Mouse (Mus musculus) limb, embryonic 15.5 days (tissue): ENCODE data around the gene Arhgap1. TPM values are rescaled to one million over a fixed set of nuclear protein-coding genes. Genes with fewer than 3 reads are reported as not detected.

Source experiments
- ATAC-seq: fragments of 200-750 bp; cut with Nextera tagmentation; 2 replicates; pipeline ENCODE4 v1.8.0; 2017; ENCODE audit warnings: low read depth, moderate TSS enrichment; ENCODE audit not compliant: insufficient number of reproducible peaks, low FRiP score, low TSS enrichment
- H3K27ac ChIP-seq: fragments of 300-500 bp; sonication (generic); 2 replicates; pipeline ENCODE4 v1.5.1; 2015; ENCODE audit warnings: moderate library complexity, mild to moderate bottlenecking, inconsistent platforms
- H3K27me3 ChIP-seq: fragments of 300-500 bp; sonication (generic); 2 replicates; pipeline ENCODE4 v1.6.1; 2015; ENCODE audit warnings: inconsistent platforms
- H3K36me3 ChIP-seq: fragments of 300-500 bp; sonication (generic); 2 replicates; pipeline ENCODE4 v1.6.1; 2015; ENCODE audit warnings: inconsistent platforms
- H3K4me1 ChIP-seq: fragments of 300-500 bp; sonication (generic); 2 replicates; pipeline ENCODE4 v1.6.1; 2015; ENCODE audit warnings: inconsistent platforms
- H3K4me2 ChIP-seq: fragments of 300-500 bp; sonication (generic); 2 replicates; pipeline ENCODE4 v1.6.1; 2015; ENCODE audit warnings: mild to moderate bottlenecking, inconsistent platforms
- H3K4me3 ChIP-seq: fragments of 300-500 bp; sonication (generic); 2 replicates; pipeline ENCODE4 v1.5.1; 2015; ENCODE audit warnings: mild to moderate bottlenecking, inconsistent platforms
- H3K9ac ChIP-seq: fragments of 300-500 bp; sonication (generic); 2 replicates; pipeline ENCODE4 v1.6.1; 2015; ENCODE audit warnings: inconsistent platforms
- H3K9me3 ChIP-seq: fragments of 300-500 bp; sonication (generic); 2 replicates; pipeline ENCODE4 v1.6.1; 2016; ENCODE audit warnings: inconsistent platforms
- whole genome bisulfite sequencing: fragments of 180-500 bp; shearing (Covaris S2); methylation state at CpG from one replicate; pipeline ENCODE4 v1.1.7; 2015; 5-methylcytosine and 5-hydroxymethylcytosine counted together
- polyA plus RNA-seq: library from polyadenylated mRNA; unstranded; fragments of >200 nt; fragmentation: Nextera tagmentation; extraction: Ambion mirVana; gene quantifications from 2 replicates; pipeline ENCODE4 v1.2.1, GENCODE M21; 2015

Gene Arhgap1
- polyA plus RNA-seq, 1 experiment from 2014 or later = 129 TPM

DNA sequence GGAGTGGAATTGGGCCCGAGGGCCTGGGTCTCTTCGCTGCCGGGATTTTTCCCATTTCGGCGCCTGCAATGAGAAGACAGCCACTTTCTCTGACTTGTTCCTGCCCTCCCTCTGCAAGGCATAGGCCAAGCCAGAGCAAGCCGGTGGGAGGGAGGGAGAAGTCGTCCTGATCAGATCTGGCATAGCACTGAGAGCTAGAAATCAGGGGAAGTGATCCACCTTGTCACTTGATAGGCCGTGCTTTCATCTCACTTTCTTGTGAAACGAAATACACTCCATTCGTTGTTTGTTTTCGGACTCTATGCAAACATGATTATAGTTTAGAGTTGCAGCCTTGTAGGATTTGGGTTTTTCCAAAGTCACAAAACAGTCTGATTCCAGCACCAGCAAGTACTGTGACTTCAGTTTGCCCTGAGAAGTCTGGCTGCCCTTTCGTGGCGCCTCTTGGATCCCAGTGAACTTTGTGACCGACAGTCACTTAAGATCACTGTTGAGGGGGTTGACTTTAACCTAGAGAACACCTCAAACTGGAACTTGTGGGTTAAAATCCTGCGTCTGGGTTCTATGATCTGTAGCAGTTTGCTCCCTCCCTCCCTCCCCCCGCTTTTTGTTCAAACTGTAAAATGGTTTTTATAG, 818 bp downstream of the Arhgap1 start:
- peaks cover 53% of the 10 kb centered on the region for H3K36me3 ChIP-seq
- H3K27me3 ChIP-seq = no peaks in the 10 kb centered on the region
- no peaks in the 10 kb centered on the region for H3K9me3 ChIP-seq
- WGBS = 10% methylated on average over 16 of the region's 16 CpGs
- peak overlapping the region; percentile 58 for H3K9ac ChIP-seq
- H3K4me3 ChIP-seq = peak overlapping the region; percentile 73
- H3K4me2 ChIP-seq = peak overlapping the region; percentile 65
- ATAC-seq = no peak
- peak overlapping the region; percentile 94 for H3K27ac ChIP-seq
- peaks cover 25% of the 10 kb centered on the region for H3K4me1 ChIP-seq

DNA sequence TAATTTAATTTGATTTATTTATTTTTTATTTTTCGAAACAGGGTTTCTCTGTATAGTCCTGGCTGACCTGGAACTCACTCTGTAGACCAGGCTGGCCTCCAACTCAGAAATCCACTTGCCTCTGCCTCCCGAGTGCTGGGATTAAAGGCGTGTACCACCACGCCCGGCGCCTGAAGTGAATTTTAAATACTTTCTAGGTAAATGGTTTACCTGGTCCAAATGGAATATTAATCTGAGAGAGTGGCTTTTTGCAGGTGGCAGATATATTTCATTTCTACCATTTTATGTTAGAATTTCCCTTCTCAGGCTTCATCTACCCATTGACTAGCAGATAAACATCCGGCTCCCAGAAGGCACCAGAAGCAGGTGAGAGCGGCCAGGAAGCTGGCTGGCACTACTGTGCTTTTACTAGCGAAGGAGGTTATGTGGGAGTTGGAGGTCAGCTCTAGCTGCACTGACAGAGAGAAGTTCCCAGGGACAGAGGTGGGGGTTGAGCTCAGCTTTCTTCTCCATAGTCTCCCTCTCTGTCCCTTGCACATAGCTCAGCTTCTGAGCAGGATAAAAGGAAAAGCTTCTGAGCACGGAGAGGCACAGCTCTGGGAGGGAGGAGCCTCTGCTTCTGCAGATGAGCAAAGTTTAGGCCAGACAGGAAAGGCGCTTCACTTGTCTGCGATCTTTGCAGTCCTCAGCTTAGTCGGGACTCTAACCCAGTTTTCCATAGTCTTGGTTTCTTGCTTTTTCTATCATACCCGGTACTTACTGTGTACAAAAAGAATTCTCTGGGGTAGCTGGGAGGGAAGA, 2.0 kb downstream of the Arhgap1 start:
- peaks cover 25% of the 10 kb centered on the region for H3K4me1 ChIP-seq
- peaks cover 53% of the 10 kb centered on the region for H3K36me3 ChIP-seq
- WGBS = 89% methylated on average over 14 of the region's 14 CpGs
- no peak overlapping the region for H3K4me2 ChIP-seq
- no peaks in the 10 kb centered on the region for H3K27me3 ChIP-seq
- no peak overlapping the region for H3K27ac ChIP-seq
- no peak overlapping the region for H3K9ac ChIP-seq
- H3K4me3 ChIP-seq = no peak overlapping the region
- ATAC-seq = no peak
- H3K9me3 ChIP-seq = no peaks in the 10 kb centered on the region

DNA sequence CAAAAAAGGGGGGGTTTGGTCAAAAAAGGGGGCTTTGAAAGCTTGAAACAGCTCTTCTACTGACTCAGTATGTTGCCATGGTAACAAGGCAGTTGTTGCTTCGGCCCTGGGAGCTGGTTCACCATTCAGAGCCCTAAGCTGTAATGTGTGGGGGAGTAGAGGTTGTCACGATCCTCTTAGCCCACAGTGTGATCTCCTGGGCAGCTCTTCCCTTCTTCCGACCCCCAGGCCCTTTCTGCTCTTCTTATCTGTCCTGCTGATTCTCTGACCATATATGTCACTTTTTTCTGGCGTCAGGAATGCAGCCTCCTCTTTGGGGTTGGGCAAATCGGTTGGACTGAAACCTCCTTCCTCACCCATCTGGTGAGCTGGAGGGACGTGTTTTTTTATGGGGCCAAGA, 3.2 kb downstream of the Arhgap1 start:
- Histone ChIP-seq H3K9me3 (no peaks in the 10 kb centered on the region), H3K4me1 (peaks cover 25% of the 10 kb centered on the region), H3K27ac (no peak overlapping the region), H3K36me3 (peaks cover 53% of the 10 kb centered on the region), H3K27me3 (no peaks in the 10 kb centered on the region), H3K9ac (no peak overlapping the region), H3K4me3 (no peak overlapping the region), H3K4me2 (no peak overlapping the region)
- WGBS = 63% methylated on average over 6 of the region's 6 CpGs
- no peak for ATAC-seq

DNA sequence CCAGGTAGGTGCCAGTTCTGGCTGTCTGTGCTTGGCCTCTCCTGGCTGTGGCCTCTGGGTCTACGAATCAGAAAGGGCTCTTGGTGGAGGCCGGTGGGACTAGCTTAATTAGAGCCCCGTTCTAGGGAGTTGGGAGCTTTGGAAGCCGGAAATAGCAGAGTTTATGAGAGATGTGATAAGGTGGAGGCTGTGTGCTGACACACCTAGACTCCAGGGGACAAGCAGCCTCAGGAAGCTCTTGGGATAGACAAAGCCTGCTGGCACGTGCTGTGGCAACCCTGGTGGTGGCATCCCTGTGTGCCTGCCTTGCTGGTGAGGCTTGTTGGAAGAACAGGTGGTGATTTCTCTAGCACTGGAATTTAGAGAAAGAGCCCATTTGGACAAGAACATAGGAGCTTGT, 5.7 kb downstream of the Arhgap1 start:
- no peaks in the 10 kb centered on the region for H3K27me3 ChIP-seq
- no peaks in the 10 kb centered on the region for H3K9me3 ChIP-seq
- WGBS = 78% methylated on average over 5 of the region's 5 CpGs
- H3K4me2 ChIP-seq = no peak overlapping the region
- H3K36me3 ChIP-seq = peaks cover 76% of the 10 kb centered on the region
- no peak for ATAC-seq
- H3K4me1 ChIP-seq = peaks cover 15% of the 10 kb centered on the region
- H3K27ac ChIP-seq = no peak overlapping the region
- H3K9ac ChIP-seq = no peak overlapping the region
- H3K4me3 ChIP-seq = no peak overlapping the region

DNA sequence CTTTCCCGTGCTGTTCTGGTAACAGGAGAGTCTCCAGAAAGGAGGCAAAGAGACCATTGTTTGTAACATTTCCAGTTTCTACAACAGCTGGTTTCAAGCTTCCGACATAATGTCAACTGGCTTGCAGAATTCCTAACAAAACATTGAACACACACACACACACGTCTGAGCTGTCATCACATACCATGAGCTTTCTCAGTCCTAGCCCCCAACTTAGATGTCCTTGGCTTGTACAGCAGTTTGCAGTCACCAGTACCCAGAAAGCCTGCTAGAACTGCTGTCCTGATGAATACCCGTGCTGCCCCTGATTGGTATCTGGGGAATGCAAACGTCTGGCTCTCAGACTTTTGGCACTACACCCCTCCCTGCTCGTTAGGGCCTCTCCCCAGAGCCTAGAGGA, 6.2 kb downstream of the Arhgap1 start:
- Histone ChIP-seq H3K9ac (no peak overlapping the region), H3K4me3 (no peak overlapping the region), H3K27ac (no peak overlapping the region), H3K4me2 (no peak overlapping the region), H3K4me1 (peaks cover 12% of the 10 kb centered on the region), H3K27me3 (no peaks in the 10 kb centered on the region), H3K36me3 (peaks cover 77% of the 10 kb centered on the region), H3K9me3 (no peaks in the 10 kb centered on the region)
- no peak for ATAC-seq
- WGBS = 56% methylated on average over 6 of the region's 6 CpGs

DNA sequence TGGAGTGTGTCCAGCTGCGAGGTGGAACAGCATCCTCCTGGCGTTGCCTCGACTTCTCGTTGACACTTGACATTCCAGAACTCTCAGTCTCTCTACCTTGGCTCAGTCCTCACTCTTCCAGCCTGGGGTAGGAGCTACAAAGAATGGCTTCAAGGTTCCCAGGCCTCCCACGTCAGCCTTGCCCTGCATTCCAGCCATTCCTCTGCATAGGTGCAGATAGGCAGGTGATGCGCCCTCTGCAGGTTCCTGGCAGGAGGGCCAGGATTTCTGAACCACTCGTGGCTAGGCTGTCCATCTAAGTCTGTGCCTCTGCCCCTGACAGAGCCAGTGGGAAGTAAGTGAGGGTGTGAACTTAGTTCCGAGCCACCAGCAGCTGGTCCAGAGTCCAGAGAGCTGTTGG, 7.1 kb downstream of the Arhgap1 start:
- no peaks in the 10 kb centered on the region for H3K9me3 ChIP-seq
- H3K4me3 ChIP-seq = no peak overlapping the region
- ATAC-seq = no peak
- H3K27ac ChIP-seq = no peak overlapping the region
- H3K27me3 ChIP-seq = no peaks in the 10 kb centered on the region
- peaks cover 3% of the 10 kb centered on the region; the same call in 1 of the 2 replicates for H3K4me1 ChIP-seq
- 63% methylated on average over 8 of the region's 8 CpGs for WGBS
- H3K9ac ChIP-seq = no peak overlapping the region
- no peak overlapping the region for H3K4me2 ChIP-seq
- peaks cover 85% of the 10 kb centered on the region for H3K36me3 ChIP-seq

DNA sequence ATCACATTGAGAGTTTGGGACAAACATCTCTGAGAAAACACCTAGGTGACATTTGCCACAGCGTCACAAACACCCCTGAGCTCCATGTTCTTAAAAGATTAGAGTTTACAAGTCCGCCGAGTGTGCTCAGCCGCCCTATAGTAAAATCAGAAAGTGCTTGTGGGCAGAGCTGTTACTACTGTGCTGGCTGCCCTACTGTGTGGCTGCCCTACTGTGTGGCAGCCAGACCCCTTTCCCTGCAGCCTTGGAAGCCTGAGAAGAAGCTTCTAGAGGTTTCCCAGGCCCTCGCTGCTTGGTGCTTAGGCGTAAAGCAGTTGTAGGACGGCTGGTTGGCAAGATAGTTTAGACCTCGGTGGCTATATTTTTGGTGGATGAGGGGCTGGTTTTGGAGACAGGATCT, 10.0 kb downstream of the Arhgap1 start:
- no peak for ATAC-seq
- 95% methylated on average over 8 of the region's 8 CpGs for WGBS
- Histone ChIP-seq H3K4me2 (no peak overlapping the region), H3K4me1 (no peaks in the 10 kb centered on the region), H3K4me3 (no peak overlapping the region), H3K27ac (no peak overlapping the region), H3K27me3 (no peaks in the 10 kb centered on the region), H3K9me3 (no peaks in the 10 kb centered on the region), H3K9ac (no peak overlapping the region), H3K36me3 (peaks cover 95% of the 10 kb centered on the region)

DNA sequence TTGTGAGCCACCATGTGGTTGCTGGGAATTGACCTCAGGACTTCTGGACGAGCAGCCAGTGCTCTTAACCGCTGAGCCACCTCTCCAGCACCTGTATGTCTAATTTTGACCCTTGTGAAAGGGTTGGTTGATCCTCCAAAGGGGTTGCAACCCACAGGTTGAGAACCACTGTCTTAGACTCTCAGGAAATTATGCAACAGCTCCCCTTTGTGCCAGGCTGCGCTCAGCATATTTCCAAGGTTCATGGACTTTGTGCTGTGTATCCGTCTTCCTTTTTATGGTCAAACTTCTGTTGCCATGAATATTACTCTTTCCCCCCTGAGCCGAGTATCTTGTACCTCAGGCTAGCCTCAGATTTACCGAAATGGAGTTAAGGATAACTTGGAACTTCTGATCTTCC, 11.3 kb downstream of the Arhgap1 start:
- no peak for ATAC-seq
- Histone ChIP-seq H3K4me2 (no peak overlapping the region), H3K4me3 (no peak overlapping the region), H3K4me1 (no peaks in the 10 kb centered on the region), H3K9me3 (no peaks in the 10 kb centered on the region), H3K27ac (no peak overlapping the region), H3K9ac (no peak overlapping the region), H3K36me3 (peaks cover 92% of the 10 kb centered on the region), H3K27me3 (no peaks in the 10 kb centered on the region)
- WGBS = 92% methylated on average over 6 of the region's 6 CpGs

DNA sequence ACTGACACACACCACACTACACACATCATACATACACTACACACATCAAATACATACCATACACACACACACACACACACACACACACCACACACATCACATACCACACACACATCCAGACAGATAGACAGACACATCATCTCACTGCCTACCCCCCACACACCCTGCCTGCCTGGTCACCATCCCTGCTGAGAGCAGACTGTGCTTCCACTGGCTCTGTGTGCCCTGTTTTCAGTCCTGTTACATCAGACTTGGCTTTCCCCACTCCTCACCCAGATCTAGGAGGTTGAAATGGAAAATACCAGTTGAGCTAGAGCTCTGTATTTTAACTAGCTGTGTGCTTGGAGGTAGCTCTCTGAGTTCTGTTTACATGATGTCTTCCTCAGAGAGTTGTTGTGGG, 15.1 kb downstream of the Arhgap1 start:
- Histone ChIP-seq H3K9me3 (no peaks in the 10 kb centered on the region), H3K36me3 (peaks cover 89% of the 10 kb centered on the region), H3K9ac (no peak overlapping the region), H3K4me3 (no peak overlapping the region), H3K4me2 (no peak overlapping the region), H3K27me3 (no peaks in the 10 kb centered on the region), H3K27ac (no peak overlapping the region), H3K4me1 (no peaks in the 10 kb centered on the region)
- ATAC-seq = no peak

DNA sequence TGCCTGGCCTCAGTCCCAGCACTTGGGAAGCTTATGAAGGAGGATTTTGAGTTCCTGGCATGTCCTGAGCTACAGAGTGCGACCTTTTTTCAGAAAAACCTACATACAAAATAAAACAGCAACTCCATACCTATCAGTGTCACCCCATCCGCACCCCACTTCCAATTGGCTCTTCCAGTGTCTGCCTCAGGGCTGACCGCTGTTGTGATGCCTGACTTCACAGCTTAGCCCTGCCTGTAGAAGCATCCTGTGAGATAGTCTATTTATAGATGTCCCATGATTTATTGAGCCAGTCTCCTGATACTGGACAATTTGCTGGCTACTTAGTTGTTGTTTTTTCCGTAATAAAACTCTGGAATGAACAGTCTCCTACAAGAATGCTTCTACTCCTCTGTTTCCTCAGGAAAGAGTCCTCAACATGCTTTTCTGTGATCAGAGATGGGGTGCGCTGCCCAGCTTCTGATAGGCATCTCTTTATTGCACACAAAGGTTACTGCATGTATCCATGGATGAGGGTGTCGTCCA, 16.8 kb downstream of the Arhgap1 start:
- 92% methylated on average over 6 of the region's 6 CpGs for WGBS
- no peaks in the 10 kb centered on the region for H3K4me1 ChIP-seq
- H3K36me3 ChIP-seq = peaks cover 91% of the 10 kb centered on the region

DNA sequence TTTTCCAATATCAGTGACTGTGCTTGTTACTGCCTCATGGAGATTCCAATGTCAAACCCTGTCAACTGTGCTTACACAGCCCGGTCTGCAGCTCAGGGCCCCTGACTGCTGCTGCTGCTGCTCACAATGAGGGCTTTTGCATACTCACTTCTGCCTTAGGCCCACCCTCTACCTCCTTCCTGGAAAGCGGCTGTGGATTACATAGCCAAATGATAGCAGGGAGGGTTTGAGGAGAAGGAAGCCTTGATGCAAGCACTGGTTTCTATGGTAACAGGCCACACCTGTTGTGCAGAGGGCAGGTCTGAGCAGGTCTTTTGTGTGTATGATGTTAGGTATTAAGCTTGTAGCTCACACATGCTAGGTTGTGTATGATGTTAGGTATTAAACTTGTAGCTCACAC, 18.1 kb downstream of the Arhgap1 start:
- H3K9me3 ChIP-seq = no peaks in the 10 kb centered on the region
- ATAC-seq = no peak
- H3K36me3 ChIP-seq = peaks cover 91% of the 10 kb centered on the region
- H3K4me3 ChIP-seq = no peak overlapping the region
- WGBS = 71% methylated on average over 2 of the region's 2 CpGs
- H3K4me2 ChIP-seq = no peak overlapping the region
- no peak overlapping the region for H3K9ac ChIP-seq
- no peak overlapping the region for H3K27ac ChIP-seq
- no peaks in the 10 kb centered on the region for H3K4me1 ChIP-seq
- H3K27me3 ChIP-seq = no peaks in the 10 kb centered on the region

More for the DNA sequence above, 16.8 kb downstream of the Arhgap1 start:
- H3K9ac ChIP-seq = no peak overlapping the region
- no peaks in the 10 kb centered on the region for H3K9me3 ChIP-seq
- no peak overlapping the region for H3K4me3 ChIP-seq
- no peak for ATAC-seq
- no peak overlapping the region for H3K27ac ChIP-seq
- no peaks in the 10 kb centered on the region for H3K27me3 ChIP-seq
- H3K4me2 ChIP-seq = no peak overlapping the region

DNA sequence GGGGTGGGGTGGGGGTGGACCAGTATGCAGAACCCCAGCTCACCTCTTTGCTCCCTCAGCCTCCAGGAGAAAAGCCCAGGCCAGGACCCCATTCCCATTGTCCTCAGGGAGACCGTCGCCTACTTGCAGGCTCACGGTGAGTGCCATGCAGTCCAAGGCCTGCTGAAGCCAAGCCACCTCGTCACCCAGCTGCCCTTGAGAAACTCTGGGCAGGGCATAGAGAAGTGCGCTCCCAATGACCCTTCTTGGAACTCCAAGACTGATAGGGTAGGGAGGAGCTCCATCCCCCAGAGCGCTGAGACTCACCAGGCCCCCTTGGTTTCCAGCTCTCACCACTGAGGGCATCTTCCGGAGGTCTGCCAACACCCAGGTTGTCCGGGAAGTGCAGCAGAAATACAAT, 19.7 kb downstream of the Arhgap1 start:
- Histone ChIP-seq H3K27ac (no peak overlapping the region), H3K4me3 (no peak overlapping the region), H3K36me3 (peaks cover 91% of the 10 kb centered on the region), H3K4me1 (no peaks in the 10 kb centered on the region), H3K4me2 (no peak overlapping the region), H3K9me3 (no peaks in the 10 kb centered on the region), H3K9ac (no peak overlapping the region), H3K27me3 (no peaks in the 10 kb centered on the region)
- ATAC-seq = no peak
- 91% methylated on average over 8 of the region's 8 CpGs for WGBS
